Mouse (Mus musculus) retina, postnatal 7 days (tissue): ENCODE measurements around the gene Cemip.
"Not testable (repeated sequence)": the region's sequence is repeated elsewhere in the genome, so short reads cannot be mapped to it uniquely, and the experiment has no call there.

Experiments
- DNase-seq: peaks from one replicate; pipeline ENCODE4 v3.0.0-alpha.2; 2012; ENCODE audit warnings: low read depth, low spot score

The Cemip gene

GRCm38 (mm10) chr7:84086039-84086829, at the start of gene Cemip:
TSS of gene Cemip (minus strand) at chr7:84086502.
- peak; percentile 72 for DNase-seq

- DNase-seq: no peak
Measured at GRCm38 (mm10) chr7:84132704-84133103, 46.4 kb upstream of the Cemip start.

GRCm38 (mm10) chr7:84131736-84132135, 45.4 kb upstream of the Cemip start:
- no peak for DNase-seq

GRCm38 (mm10) chr7:84128661-84129060, 42.4 kb upstream of the Cemip start:
- DNase-seq: no peak

- no peak for DNase-seq
Measured at GRCm38 (mm10) chr7:84125730-84126129, 39.4 kb upstream of the Cemip start.

- not testable (repeated sequence) for DNase-seq
Measured at GRCm38 (mm10) chr7:84123651-84124050, 37.3 kb upstream of the Cemip start.

GRCm38 (mm10) chr7:84121778-84122177, 35.5 kb upstream of the Cemip start:
- no peak for DNase-seq

GRCm38 (mm10) chr7:84120142-84120760, 33.9 kb upstream of the Cemip start:
- DNase-seq: no peak

- no peak for DNase-seq
Measured at GRCm38 (mm10) chr7:84119216-84120105, 33.2 kb upstream of the Cemip start.

GRCm38 (mm10) chr7:84117543-84118122, 31.3 kb upstream of the Cemip start:
- DNase-seq: no peak

- DNase-seq: no peak
Measured at GRCm38 (mm10) chr7:84116621-84117542, 30.6 kb upstream of the Cemip start.

GRCm38 (mm10) chr7:84115385-84115784, 29.1 kb upstream of the Cemip start:
- DNase-seq: no peak

- DNase-seq: no peak
Measured at GRCm38 (mm10) chr7:84114775-84115174, 28.5 kb upstream of the Cemip start.

GRCm38 (mm10) chr7:84113035-84113390, 26.7 kb upstream of the Cemip start:
- no peak for DNase-seq

- no peak for DNase-seq
Measured at GRCm38 (mm10) chr7:84112351-84113034, 26.2 kb upstream of the Cemip start.

GRCm38 (mm10) chr7:84111716-84112350, 25.5 kb upstream of the Cemip start:
- DNase-seq: no peak

GRCm38 (mm10) chr7:84106942-84107341, 20.6 kb upstream of the Cemip start:
- no peak for DNase-seq

- DNase-seq: no peak
Measured at GRCm38 (mm10) chr7:84102589-84102988, 16.3 kb upstream of the Cemip start.

GRCm38 (mm10) chr7:84100672-84101071, 14.4 kb upstream of the Cemip start:
- no peak for DNase-seq

- no peak for DNase-seq
Measured at GRCm38 (mm10) chr7:84098098-84098497, 11.8 kb upstream of the Cemip start.
